Mouse (Mus musculus) ES-E14 (cell line): ENCODE measurements around the gene Exoc4.

ENCODE experiments used
- CHD2 ChIP-seq: IDR thresholded peaks from 2 replicates; pipeline ENCODE4 v1.6.1; 2014; ENCODE audit warnings: mild to moderate bottlenecking, low read depth, low read length, inconsistent platforms
- HCFC1 ChIP-seq: IDR thresholded peaks from 2 replicates; pipeline ENCODE4 v1.6.1; 2012; ENCODE audit warnings: low read length, inconsistent platforms, borderline replicate concordance; ENCODE audit not compliant: insufficient read depth
- MAFK ChIP-seq: IDR thresholded peaks from 2 replicates; pipeline ENCODE4 v1.6.1; 2014; ENCODE audit warnings: mild to moderate bottlenecking, low read depth, low read length, inconsistent platforms; ENCODE audit not compliant: insufficient read depth
- ZC3H11A ChIP-seq: IDR thresholded peaks from 2 replicates; pipeline ENCODE4 v1.6.1; 2012; ENCODE audit warnings: low read depth, mild to moderate bottlenecking, inconsistent platforms, low read length, borderline replicate concordance
- ZNF384 ChIP-seq: IDR thresholded peaks from 2 replicates; pipeline ENCODE4 v1.6.1; 2012; ENCODE audit warnings: low read depth, low read length, inconsistent platforms

DNA sequence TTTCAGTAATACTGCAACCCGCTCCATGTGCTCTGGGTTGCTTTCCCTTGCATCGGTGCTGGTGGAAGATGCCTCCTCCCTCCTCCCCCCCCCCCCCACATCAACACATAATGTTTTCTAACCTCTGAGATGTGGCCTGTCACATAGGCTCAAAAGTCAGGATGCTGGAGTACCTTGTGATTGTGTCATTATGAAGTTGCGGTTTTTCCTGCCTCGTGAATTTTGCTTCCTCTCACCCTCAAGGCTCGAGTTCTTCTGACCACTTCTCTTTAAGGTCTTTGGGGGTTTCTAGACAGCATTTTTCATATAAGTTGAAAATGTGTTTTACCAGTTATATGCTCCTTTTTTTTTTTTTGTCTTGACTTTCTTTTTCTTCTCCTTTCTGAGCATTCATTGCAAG, 507.1 kb downstream of the Exoc4 start:
- TF ChIP-seq CHD2 (no peak), ZNF384 (no peak), HCFC1 (no peak), ZC3H11A (no peak), MAFK (no peak)
